Mouse (Mus musculus): ENCODE data around the gene Mtmr1.
A peak's percentile ranks its signal among the peaks of the same experiment; 100 is the strongest.
"Not testable (repeated sequence)": the region's sequence is repeated elsewhere in the genome, so short reads cannot be mapped to it uniquely, and the experiment has no call there.

Gene Mtmr1

GRCm38 (mm10) chrX:71364554-71364991, at the start of gene Mtmr1:
TSS of gene Mtmr1 (plus strand) at chrX:71364760.
- DNase-seq (ENCODE audit: low spot score in 2 of 2) = peak; percentile 76 to 79

- peak in 1 of 2 experiments; percentile 3 for DNase-seq (ENCODE audit: low spot score in 2 of 2)
Measured at GRCm38 (mm10) chrX:71352033-71352432, 12.5 kb upstream of the Mtmr1 start.

GRCm38 (mm10) chrX:71355331-71355730, 9.2 kb upstream of the Mtmr1 start:
- no peak for DNase-seq (ENCODE audit: low spot score in 2 of 2)

- DNase-seq (ENCODE audit: low spot score in 2 of 2) = not testable (repeated sequence)
Measured at GRCm38 (mm10) chrX:71361793-71362192, 2.8 kb upstream of the Mtmr1 start.

GRCm38 (mm10) chrX:71364062-71364461, 498 bp upstream of the Mtmr1 start:
- DNase-seq (ENCODE audit: low spot score in 2 of 2) = no peak

GRCm38 (mm10) chrX:71365011-71365410, 451 bp downstream of the Mtmr1 start:
- peak; percentile 11 to 17 for DNase-seq (ENCODE audit: low spot score in 2 of 2)

- DNase-seq (ENCODE audit: low spot score in 2 of 2) = no peak
Measured at GRCm38 (mm10) chrX:71365510-71365909, 950 bp downstream of the Mtmr1 start.

GRCm38 (mm10) chrX:71366973-71367372, 2.4 kb downstream of the Mtmr1 start:
- peak; percentile 24 to 30 for DNase-seq (ENCODE audit: low spot score in 2 of 2)

- DNase-seq (ENCODE audit: low spot score in 2 of 2) = no peak
Measured at GRCm38 (mm10) chrX:71376781-71377180, 12.2 kb downstream of the Mtmr1 start.

GRCm38 (mm10) chrX:71378435-71378834, 13.9 kb downstream of the Mtmr1 start:
- DNase-seq (ENCODE audit: low spot score in 2 of 2) = no peak

GRCm38 (mm10) chrX:71381571-71381970, 17.0 kb downstream of the Mtmr1 start:
- DNase-seq (ENCODE audit: low spot score in 2 of 2) = peak in 1 of 2 experiments; percentile 24

GRCm38 (mm10) chrX:71396326-71396725, 31.8 kb downstream of the Mtmr1 start:
- peak; percentile 1 to 4 for DNase-seq (ENCODE audit: low spot score in 2 of 2)

GRCm38 (mm10) chrX:71406290-71406689, 41.7 kb downstream of the Mtmr1 start:
- DNase-seq (ENCODE audit: low spot score in 2 of 2) = no peak

- no peak for DNase-seq (ENCODE audit: low spot score in 2 of 2)
Measured at GRCm38 (mm10) chrX:71408386-71408785, 43.8 kb downstream of the Mtmr1 start.

- DNase-seq (ENCODE audit: low spot score in 2 of 2) = no peak
Measured at GRCm38 (mm10) chrX:71412776-71413175, 48.2 kb downstream of the Mtmr1 start.

- DNase-seq (ENCODE audit: low spot score in 2 of 2) = no peak
Measured at GRCm38 (mm10) chrX:71413616-71414015, 49.1 kb downstream of the Mtmr1 start.

- DNase-seq (ENCODE audit: low spot score in 2 of 2) = no peak
Measured at GRCm38 (mm10) chrX:71424852-71425251, 60.3 kb downstream of the Mtmr1 start.

- peak; percentile 36 to 39 for DNase-seq (ENCODE audit: low spot score in 2 of 2)
Measured at GRCm38 (mm10) chrX:71425746-71426519, 61.4 kb downstream of the Mtmr1 start.

- no peak for DNase-seq (ENCODE audit: low spot score in 2 of 2)
Measured at GRCm38 (mm10) chrX:71427491-71427890, 62.9 kb downstream of the Mtmr1 start.

- DNase-seq (ENCODE audit: low spot score in 2 of 2) = no peak
Measured at GRCm38 (mm10) chrX:71430900-71431299, 66.3 kb downstream of the Mtmr1 start.

- DNase-seq (ENCODE audit: low spot score in 2 of 2) = no peak
Measured at GRCm38 (mm10) chrX:71434448-71434847, 69.9 kb downstream of the Mtmr1 start.

GRCm38 (mm10) chrX:71434860-71435259, 70.3 kb downstream of the Mtmr1 start:
- DNase-seq (ENCODE audit: low spot score in 2 of 2) = no peak

GRCm38 (mm10) chrX:71435542-71435941, 71.0 kb downstream of the Mtmr1 start:
- DNase-seq (ENCODE audit: low spot score in 2 of 2) = no peak

GRCm38 (mm10) chrX:71439473-71439872, 74.9 kb downstream of the Mtmr1 start:
- DNase-seq (ENCODE audit: low spot score in 2 of 2) = no peak
